Mouse (Mus musculus) spleen, adult 18-20 months (tissue): ENCODE data around the gene Snap47.

Source experiments
- DNase-seq, 2 experiments: peaks; one replicate each; pipeline ENCODE4 v3.0.0; 2022; ENCODE audit warnings: mixed read lengths in 2 of 2

Gene Snap47

GRCm38 (mm10) chr11:59366633-59367032 is 84.4 kb downstream of the Snap47 start:
- no peak for DNase-seq

DNA sequence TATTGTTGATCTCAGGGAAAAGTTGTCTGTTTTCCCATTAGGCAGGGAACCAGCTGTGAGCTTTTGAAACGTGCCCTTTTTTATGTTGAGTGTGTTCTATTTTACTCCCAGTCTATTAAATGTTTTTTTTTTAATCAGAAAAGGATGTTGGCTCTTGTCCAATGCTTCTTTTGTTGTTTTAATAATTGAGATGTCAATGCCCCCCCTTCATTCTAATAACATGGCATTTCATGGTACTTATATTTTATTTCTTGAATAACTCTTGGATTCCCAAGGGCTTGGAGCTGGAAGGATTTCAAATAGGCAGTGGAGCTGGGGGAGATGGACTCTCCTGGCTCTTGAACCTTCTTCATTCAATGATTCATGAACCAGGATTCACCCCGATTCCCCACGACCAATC is 85.0 kb downstream of the Snap47 start:
- no peak for DNase-seq

- DNase-seq, result no peak
These were observed 86.6 kb downstream of the Snap47 start for GRCm38 (mm10) chr11:59364417-59364816.

DNA sequence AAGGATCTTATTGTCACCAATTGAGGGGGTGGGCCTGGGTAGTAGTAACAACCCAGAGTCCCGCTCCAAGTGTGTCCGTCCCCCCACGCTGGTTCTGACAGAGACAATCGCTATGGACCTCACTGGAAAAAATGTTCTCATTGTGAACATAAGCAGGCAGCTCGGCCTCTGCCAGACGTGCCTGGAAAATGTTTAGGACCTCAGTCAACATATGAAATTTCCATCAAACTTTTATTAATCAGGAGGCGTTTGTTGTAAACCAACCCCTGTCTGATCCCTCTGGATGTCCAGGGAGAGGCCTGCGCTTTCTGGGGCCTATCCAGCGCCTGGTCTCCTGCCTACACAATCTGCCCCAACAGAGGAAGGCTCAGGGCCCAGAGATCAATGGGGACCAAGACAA is 87.0 kb downstream of the Snap47 start:
- DNase-seq, result no peak

DNA sequence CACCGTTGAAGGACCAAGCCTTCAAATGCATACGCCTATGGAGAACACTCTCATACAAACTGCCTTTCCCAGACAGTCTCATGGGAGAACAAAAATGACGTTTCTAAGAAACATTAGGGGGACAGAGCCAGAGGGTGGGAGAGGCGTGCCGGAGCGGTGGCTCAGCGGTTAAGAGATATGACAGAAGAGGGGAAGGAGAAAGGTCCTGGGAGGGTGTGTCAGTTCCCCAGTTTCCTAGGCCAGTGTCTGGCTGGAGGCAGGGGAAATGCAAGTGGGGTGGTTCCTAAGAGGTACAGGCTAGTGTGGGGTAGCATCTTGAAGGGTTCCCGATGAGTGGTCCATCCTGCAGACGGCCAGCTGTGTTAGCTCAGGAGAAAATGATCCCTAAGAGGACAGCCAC is 89.7 kb downstream of the Snap47 start:
- no peak for DNase-seq
